Mouse (Mus musculus) heart, adult 18-20 months (tissue): ENCODE data around the gene Calcrl. TPM values are rescaled to one million over a fixed set of nuclear protein-coding genes. Genes with fewer than 3 reads are reported as not detected.

Experiments used
- DNase-seq, 2 experiments: peaks; one replicate each; pipeline ENCODE4 v3.0.0; 2021 to 2022; ENCODE audit warnings: mixed read lengths in 1 of 2
- total RNA-seq, 2 experiments: library from RNA; stranded (reverse); gene quantifications; 2 replicates each; pipeline ENCODE4 v1.2.3; 2021

Gene Calcrl
- total RNA-seq, 2 experiments from 2014 or later = 25.3 to 27.4 TPM

- no peak for DNase-seq
These were observed 36.1 kb downstream of the Calcrl start for GRCm38 (mm10) chr2:84389075-84389474.

GRCm38 (mm10) chr2:84388537-84388936 is 36.7 kb downstream of the Calcrl start:
- DNase-seq = peak in 1 of 2 experiments; percentile 31

- DNase-seq = peak in 1 of 2 experiments; percentile 36
These were observed 37.2 kb downstream of the Calcrl start for GRCm38 (mm10) chr2:84388023-84388416.

GRCm38 (mm10) chr2:84387394-84388022 is 37.7 kb downstream of the Calcrl start:
- DNase-seq = peak; percentile 27 to 53

- peak; percentile 65 to 77 for DNase-seq
These were observed 38.4 kb downstream of the Calcrl start for GRCm38 (mm10) chr2:84386563-84387393.

- DNase-seq = peak in 1 of 2 experiments; percentile 33
These were observed 40.1 kb downstream of the Calcrl start for GRCm38 (mm10) chr2:84384911-84385693.

GRCm38 (mm10) chr2:84383828-84384227 is 41.4 kb downstream of the Calcrl start:
- no peak for DNase-seq

- no peak for DNase-seq
These were observed 42.7 kb downstream of the Calcrl start for GRCm38 (mm10) chr2:84382556-84382955.

- no peak for DNase-seq
These were observed 43.2 kb downstream of the Calcrl start for GRCm38 (mm10) chr2:84381997-84382396.

- peak; percentile 72 to 77 for DNase-seq
These were observed 44.4 kb downstream of the Calcrl start for GRCm38 (mm10) chr2:84380816-84381215.

GRCm38 (mm10) chr2:84378678-84379077 is 46.5 kb downstream of the Calcrl start:
- peak in 1 of 2 experiments; percentile 36 for DNase-seq

- no peak for DNase-seq
These were observed 56.0 kb downstream of the Calcrl start for GRCm38 (mm10) chr2:84369256-84369655.

GRCm38 (mm10) chr2:84366742-84367141 is 58.5 kb downstream of the Calcrl start:
- no peak for DNase-seq

GRCm38 (mm10) chr2:84365266-84365665 is 59.9 kb downstream of the Calcrl start:
- DNase-seq = no peak

- DNase-seq = no peak
These were observed 62.2 kb downstream of the Calcrl start for GRCm38 (mm10) chr2:84362779-84363719.

- no peak for DNase-seq
These were observed 66.4 kb downstream of the Calcrl start for GRCm38 (mm10) chr2:84358690-84359343.

- no peak for DNase-seq
These were observed 69.9 kb downstream of the Calcrl start for GRCm38 (mm10) chr2:84355281-84355680.

GRCm38 (mm10) chr2:84347376-84347775 is 77.8 kb downstream of the Calcrl start:
- no peak for DNase-seq

- DNase-seq = no peak
These were observed 81.5 kb downstream of the Calcrl start for GRCm38 (mm10) chr2:84343756-84344155.

GRCm38 (mm10) chr2:84337774-84338450 is 87.3 kb downstream of the Calcrl start:
- DNase-seq = no peak
